Mouse (Mus musculus) embryonic fibroblast, embryonic 13.5 days (primary cell): Measurements from ENCODE around the gene Pcp2.

ENCODE experiments used
- CTCF ChIP-seq: IDR thresholded peaks from 2 replicates; pipeline ENCODE4 v1.5.1; 2011; ENCODE audit warnings: mild to moderate bottlenecking, control low read depth, low read length, moderate library complexity, borderline replicate concordance; ENCODE audit not compliant: insufficient read depth
- POLR2A ChIP-seq: IDR thresholded peaks from 2 replicates; pipeline ENCODE4 v1.6.1; 2011; ENCODE audit warnings: low read depth, mild to moderate bottlenecking, control low read depth, low read length, moderate library complexity

- no peak for TF ChIP-seq CTCF
- TF ChIP-seq POLR2A = no peak
Observed at GRCm38 (mm10) chr8:3594466-3594865, 30.9 kb downstream of the Pcp2 start.
